Mouse (Mus musculus) heart, adult 18-20 months (tissue): ENCODE data around the gene Ms4a18. TPM values are rescaled to one million over a fixed set of nuclear protein-coding genes. Genes with fewer than 3 reads are reported as not detected.

Experiments used
- total RNA-seq, 2 experiments: library from RNA; stranded (reverse); gene quantifications; 2 replicates each; pipeline ENCODE4 v1.2.3; 2021

Ms4a18 gene
- total RNA-seq, 2 experiments from 2014 or later, result not detected

Other genes starting within 250 kb of the Ms4a18 start
- 1 to 10 TPM in 1 of 2 experiments, under 1 TPM in 1; 0.17 to 1.2 TPM for gene Cd6, start 188.0 kb downstream of the Ms4a18 start, total RNA-seq
- 1 to 10 TPM; 2.1 TPM for gene Slc15a3, start 178.3 kb downstream of the Ms4a18 start, total RNA-seq
- 10 to 100 TPM; 10.1 to 10.3 TPM for gene Tmem132a, start 148.1 kb downstream of the Ms4a18 start, total RNA-seq
- gene Tmem109, start 136.0 kb downstream of the Ms4a18 start, total RNA-seq, result 100 to 1,000 TPM; 104 to 113 TPM
- 100 to 1,000 TPM; 237 to 251 TPM for gene Prpf19, start 122.8 kb downstream of the Ms4a18 start, total RNA-seq
- not detected for gene Zp1, start 97.4 kb downstream of the Ms4a18 start, total RNA-seq
- gene Ptgdr2, start 80.9 kb downstream of the Ms4a18 start, total RNA-seq, result not detected
- 1 to 10 TPM; 6.5 TPM for gene Ccdc86, start 68.8 kb downstream of the Ms4a18 start, total RNA-seq
- not detected for gene Ms4a10, start 43.4 kb downstream of the Ms4a18 start, total RNA-seq
- gene Ms4a15, start 24.8 kb downstream of the Ms4a18 start, total RNA-seq, result not detected
- 1 to 10 TPM; 2.0 to 2.1 TPM for gene Ms4a8a, start 63.1 kb upstream of the Ms4a18 start, total RNA-seq
- not detected for gene 1700017D01Rik, start 112.8 kb upstream of the Ms4a18 start, total RNA-seq
- not detected for gene 1700025F22Rik, start 147.3 kb upstream of the Ms4a18 start, total RNA-seq
- gene Ms4a13, start 178.7 kb upstream of the Ms4a18 start, total RNA-seq, result not detected
- not detected for gene Ms4a12, start 214.4 kb upstream of the Ms4a18 start, total RNA-seq
- 1 to 10 TPM in 1 of 2 experiments, under 1 TPM in 1; 0.35 to 4.4 TPM for gene Ms4a1, start 248.2 kb upstream of the Ms4a18 start, total RNA-seq